Mouse (Mus musculus) liver, embryonic 14.5 days (tissue): ENCODE results near the gene Ttc21a.

ENCODE experiments used
- CTCF ChIP-seq: IDR thresholded peaks from 2 replicates; pipeline ENCODE4 v1.5.1; 2016; ENCODE audit warnings: antibody characterized with exemption, low read depth, control low read depth
- EP300 ChIP-seq: IDR thresholded peaks from 2 replicates; pipeline ENCODE4 v1.6.1; 2016; ENCODE audit warnings: antibody characterized with exemption, low read depth

GRCm38 (mm10) chr9:119998776-119999175 is 61.4 kb downstream of the Ttc21a start:
- TF ChIP-seq CTCF = no peak
- no peak for TF ChIP-seq EP300
